Mouse (Mus musculus): ENCODE results near the gene Scnn1a.

Gene Scnn1a

GRCm38 (mm10) chr6:125363451-125364242 lies 43.2 kb downstream of the Scnn1a start:
- peak in 1 of 2 experiments; percentile 26 for DNase-seq

GRCm38 (mm10) chr6:125364448-125364847 lies 44.0 kb downstream of the Scnn1a start:
- DNase-seq: peak in 1 of 2 experiments; percentile 57

- DNase-seq: no peak
Observed at GRCm38 (mm10) chr6:125365522-125365921, 45.1 kb downstream of the Scnn1a start.

- DNase-seq: no peak
Observed at GRCm38 (mm10) chr6:125366133-125366532, 45.7 kb downstream of the Scnn1a start.

GRCm38 (mm10) chr6:125367758-125368371 lies 47.4 kb downstream of the Scnn1a start:
- DNase-seq: peak in 1 of 2 experiments; percentile 42

GRCm38 (mm10) chr6:125377042-125377441 lies 56.6 kb downstream of the Scnn1a start:
- DNase-seq: peak in 1 of 2 experiments; percentile 27

GRCm38 (mm10) chr6:125377582-125378451 lies 57.4 kb downstream of the Scnn1a start:
- peak; percentile 84 for DNase-seq

- no peak for DNase-seq
Observed at GRCm38 (mm10) chr6:125378621-125379020, 58.2 kb downstream of the Scnn1a start.

- DNase-seq: no peak
Observed at GRCm38 (mm10) chr6:125379781-125380180, 59.3 kb downstream of the Scnn1a start.

- peak; percentile 59 to 62 for DNase-seq
Observed at GRCm38 (mm10) chr6:125380372-125381360, 60.2 kb downstream of the Scnn1a start, which contains the start of gene Plekhg6. Gene Plekhg6 (minus strand): TSS chr6:125380793.

GRCm38 (mm10) chr6:125382024-125382423 lies 61.6 kb downstream of the Scnn1a start:
- DNase-seq: no peak

GRCm38 (mm10) chr6:125385066-125385974 lies 64.9 kb downstream of the Scnn1a start:
- DNase-seq: peak in 1 of 2 experiments; percentile 49

- no peak for DNase-seq
Observed at GRCm38 (mm10) chr6:125386080-125386479, 65.6 kb downstream of the Scnn1a start.

GRCm38 (mm10) chr6:125389853-125390252 lies 69.4 kb downstream of the Scnn1a start:
- no peak for DNase-seq

Measured in lung, postnatal 4 days (tissue).